Mouse (Mus musculus) spleen, adult 2 months (tissue): Measurements from ENCODE around the gene Agbl4.
A peak's percentile ranks its signal among the peaks of the same experiment; 100 is the strongest.

Experiments used
- CTCF ChIP-seq: fragments of 200-500 bp; IDR thresholded peaks from 2 replicates; pipeline ENCODE4 v1.5.1; 2011; ENCODE audit warnings: mild to moderate bottlenecking, inconsistent platforms; ENCODE audit not compliant: insufficient read depth, insufficient read length, insufficient replicate concordance; ENCODE audit errors: extremely low read depth
- POLR2A ChIP-seq: fragments of 200-500 bp; IDR thresholded peaks from 2 replicates; pipeline ENCODE4 v1.6.1; 2011; ENCODE audit warnings: low read depth, low read length, inconsistent platforms

DNA sequence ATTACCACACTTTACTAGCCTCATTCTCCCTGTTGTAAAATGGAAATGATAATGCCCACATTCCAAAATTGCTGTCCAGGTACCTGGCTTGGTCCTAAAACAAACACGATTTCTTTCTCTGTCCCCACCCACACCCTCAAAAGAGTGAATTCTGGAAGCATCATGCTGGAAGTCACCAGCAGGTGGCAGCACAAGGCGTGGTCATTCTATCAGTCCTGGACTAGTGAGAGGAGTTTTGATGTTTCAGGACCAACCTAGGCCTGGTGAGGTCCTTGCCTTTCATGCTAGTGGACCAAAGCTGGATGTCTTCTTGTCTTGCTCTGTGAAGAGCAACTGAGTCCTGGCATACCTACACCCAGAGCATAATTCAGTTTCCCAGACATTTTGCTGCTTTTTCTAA is 1098.5 kb downstream of the Agbl4 start:
- peak; percentile 69; the same call in 1 of the 2 replicates for TF ChIP-seq CTCF
- TF ChIP-seq POLR2A = no peak
